In genomic region chr2:92947981-92948698, GRCm38 (mm10) we compare ENCODE assay signal across 7 mouse cellular contexts. TPM values are rescaled to one million over a fixed set of nuclear protein-coding genes. Genes with fewer than 3 reads are reported as not detected.
DNase-seq lines count a peak whose midpoint lies in the region; ATAC-seq lines count a peak whose summit lies in the region.

No protein-coding gene starts in this region.

- H3K9ac ChIP-seq in limb, embryonic 13.5 days = no peak overlapping the region

- peak overlapping the region; percentile 42 for H3K4me2 ChIP-seq in limb, embryonic 13.5 days (replicated peaks)

- peaks cover 19% of the 10 kb centered on the region for H3K4me1 ChIP-seq in limb, embryonic 13.5 days

- no peak overlapping the region for H3K4me3 ChIP-seq in limb, embryonic 13.5 days

- no peaks in the 10 kb centered on the region for H3K36me3 ChIP-seq in limb, embryonic 13.5 days

- peaks cover 15% of the 10 kb centered on the region for H3K27me3 ChIP-seq in limb, embryonic 13.5 days

- no peak overlapping the region; the same call in 1 of the 2 replicates for H3K27ac ChIP-seq in limb, embryonic 13.5 days

- peak; percentile 78 for ATAC-seq in limb, embryonic 13.5 days (ENCODE audit: low FRiP score, low read depth)

- WGBS in limb, embryonic 13.5 days = 1% methylated on average over 12 of the region's 12 CpGs

- no peaks in the 10 kb centered on the region for H3K9me3 ChIP-seq in limb, embryonic 13.5 days

- peak; percentile 40 to 58 for DNase-seq in left cerebral cortex, adult 18-20 months (ENCODE audit: low spot score in 2 of 2)
- no peak for DNase-seq in left cerebral cortex, adult 11 months (ENCODE audit: low spot score)
- peak; percentile 62 for DNase-seq in adrenal gland, postnatal 14 days
- peak; percentile 36 to 41 for DNase-seq in gastrocnemius, adult 8-10 months (ENCODE audit: low spot score in 2 of 2)
- DNase-seq in thymus, postnatal 10 days (ENCODE audit: low spot score in 2 of 2) = peak; percentile 64 to 67
- no peak for DNase-seq in B cell, adult 2 months

RNA-seq across cellular contexts. Expression of gene Syt13, which starts 33.2 kb away (rescaled TPM):
- total RNA-seq in left cerebral cortex, adult 18-20 months (2021) = 100 to 1,000 TPM; 191 to 202 TPM
- 1.0 and 1.6 TPM in 2 replicates for total RNA-seq in adrenal gland, postnatal 14 days (2021)
- total RNA-seq in gastrocnemius, adult 8-10 months (2022) = under 1 TPM in 1 of 4 experiments, not detected in 3; 0.10 TPM
- polyA plus RNA-seq in limb, embryonic 13.5 days (2015; fragmentation: Nextera tagmentation; extraction: Ambion mirVana) = 7.8 and 8.9 TPM in 2 replicates

Comparison
In these comparisons a context has a peak if more than half of its experiments do, and no peak if none do; other contexts are left out.
1. DNase-seq: peak in left cerebral cortex, adult 18-20 months (2 of 2), adrenal gland, postnatal 14 days (single experiment), gastrocnemius, adult 8-10 months (2 of 2) and thymus, postnatal 10 days (2 of 2); none in left cerebral cortex, adult 11 months (single experiment) and B cell, adult 2 months (0 of 2).
2. RNA of gene Syt13, which starts 33.2 kb away (total RNA-seq): 191 to 202 TPM in left cerebral cortex, adult 18-20 months; 1.0 to 1.6 TPM in adrenal gland, postnatal 14 days and 0.10 TPM in gastrocnemius, adult 8-10 months; every median in the first group is over 10 times any median in the second.